Mouse (Mus musculus): ENCODE results near the gene Opcml.

DNA sequence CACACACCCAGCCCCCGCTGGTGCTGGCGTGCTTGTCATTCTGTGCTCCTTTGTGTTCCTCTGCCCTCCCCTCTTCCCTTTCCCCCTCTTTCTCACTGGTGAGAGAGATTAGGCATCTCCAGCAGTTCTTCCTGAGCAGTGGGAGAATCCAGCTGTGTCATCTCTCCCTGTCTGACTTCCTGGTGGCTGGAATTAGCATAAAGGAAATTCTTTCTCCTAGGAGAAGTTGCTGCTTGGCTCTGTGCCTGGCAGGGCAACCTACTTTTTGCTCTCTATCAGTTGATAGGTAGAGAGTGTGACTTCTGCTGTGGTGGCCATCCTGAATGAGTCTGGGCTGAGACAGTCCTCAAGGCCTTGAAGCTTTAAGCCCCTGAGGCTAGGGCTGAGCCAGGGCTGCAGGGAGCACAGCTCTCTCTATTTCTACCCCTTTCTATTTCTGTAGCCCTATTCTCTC, 293.7 kb downstream of the Opcml start:
- TF ChIP-seq POLR2A (IDR thresholded peaks at IDR 0.05; ENCODE audit: low read depth, low read length) (no peak), CTCF (conservative IDR thresholded peaks at IDR 0.05; ENCODE audit: insufficient read depth, insufficient read length, low read depth, low read length) (no peak)
